Mouse (Mus musculus) bone marrow, adult 2 months (tissue): ENCODE measurements around the gene Tfeb. TPM values are rescaled to one million over a fixed set of nuclear protein-coding genes. Genes with fewer than 3 reads are reported as not detected.

Experiments used
- H3K27ac ChIP-seq: fragments of 200-500 bp; 2 replicates; pipeline ENCODE4 v1.5.1; 2012; ENCODE audit warnings: low read depth, mild to moderate bottlenecking, control low read depth, inconsistent platforms, low read length; ENCODE audit not compliant: control insufficient read depth, poor library complexity, insufficient read depth
- H3K4me1 ChIP-seq: fragments of 200-500 bp; 2 replicates; pipeline ENCODE4 v1.6.1; 2011; ENCODE audit warnings: low read length; ENCODE audit not compliant: control insufficient read depth, insufficient read depth
- H3K4me3 ChIP-seq: fragments of 200-500 bp; replicated peaks from 2 replicates; pipeline ENCODE3; 2011; ENCODE audit warnings: mild to moderate bottlenecking, low read depth, low read length, control low read depth; ENCODE audit not compliant: control insufficient read depth
- CTCF ChIP-seq: fragments of 200-500 bp; IDR thresholded peaks from 2 replicates; pipeline ENCODE4 v1.5.1; 2011; ENCODE audit warnings: low read length, control low read depth; ENCODE audit not compliant: control insufficient read depth, insufficient read depth
- POLR2A ChIP-seq: fragments of 200-500 bp; IDR thresholded peaks from 2 replicates; pipeline ENCODE4 v1.6.1; 2011; ENCODE audit warnings: low read depth, mild to moderate bottlenecking, control low read depth, low read length, borderline replicate concordance; ENCODE audit not compliant: control insufficient read depth
- WGBS: fragments of 180-500 bp; shearing (Covaris S2); methylation state at CpG from one replicate; pipeline ENCODE4 v1.1.7; 2018; 5-methylcytosine and 5-hydroxymethylcytosine counted together
- polyA plus RNA-seq: library from polyadenylated mRNA; stranded (reverse); fragments of >200 nt; gene quantifications from 2 replicates; pipeline ENCODE4 v1.2.4, GENCODE M21; 2011; ENCODE audit warnings: low replicate concordance; ENCODE audit not compliant: missing spikeins, insufficient read depth, insufficient read length

Tfeb gene
- polyA plus RNA-seq, 1 experiment, result 43.7 TPM

DNA sequence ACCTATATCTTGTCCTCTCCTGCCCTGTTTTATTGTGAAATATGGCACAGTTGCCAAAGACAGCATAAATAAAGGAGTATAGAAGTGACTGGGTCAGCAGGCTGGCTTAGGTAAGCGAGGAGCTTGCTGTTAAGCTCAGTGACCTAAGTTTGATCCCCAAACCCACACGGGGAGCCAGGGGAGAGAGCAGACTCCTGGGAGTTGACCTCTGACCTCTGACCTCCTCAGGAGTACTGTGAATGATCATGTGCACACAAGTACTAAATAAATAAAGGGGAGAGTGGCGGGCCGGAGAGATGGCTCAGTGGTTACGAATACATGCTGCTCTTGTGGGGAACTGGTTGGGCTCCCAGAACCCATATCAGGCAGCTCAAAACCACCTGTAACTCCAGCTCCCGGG lies 13.3 kb downstream of the Tfeb start:
- H3K27ac ChIP-seq, result no peak overlapping the region
- H3K4me1 ChIP-seq, result peaks cover 4% of the 10 kb centered on the region
- H3K4me3 ChIP-seq, result no peak overlapping the region
- no peak for TF ChIP-seq POLR2A
- TF ChIP-seq CTCF, result no peak
- 76% methylated on average over 6 of the region's 6 CpGs for WGBS

- TF ChIP-seq POLR2A, result no peak
- TF ChIP-seq CTCF, result no peak
- no peak overlapping the region for H3K4me3 ChIP-seq
- WGBS, result 80% methylated on average over 5 of the region's 5 CpGs
- peaks cover 7% of the 10 kb centered on the region for H3K4me1 ChIP-seq
- H3K27ac ChIP-seq, result no peak overlapping the region
Measured at GRCm38 (mm10) chr17:47751811-47752210, 15.0 kb downstream of the Tfeb start.

DNA sequence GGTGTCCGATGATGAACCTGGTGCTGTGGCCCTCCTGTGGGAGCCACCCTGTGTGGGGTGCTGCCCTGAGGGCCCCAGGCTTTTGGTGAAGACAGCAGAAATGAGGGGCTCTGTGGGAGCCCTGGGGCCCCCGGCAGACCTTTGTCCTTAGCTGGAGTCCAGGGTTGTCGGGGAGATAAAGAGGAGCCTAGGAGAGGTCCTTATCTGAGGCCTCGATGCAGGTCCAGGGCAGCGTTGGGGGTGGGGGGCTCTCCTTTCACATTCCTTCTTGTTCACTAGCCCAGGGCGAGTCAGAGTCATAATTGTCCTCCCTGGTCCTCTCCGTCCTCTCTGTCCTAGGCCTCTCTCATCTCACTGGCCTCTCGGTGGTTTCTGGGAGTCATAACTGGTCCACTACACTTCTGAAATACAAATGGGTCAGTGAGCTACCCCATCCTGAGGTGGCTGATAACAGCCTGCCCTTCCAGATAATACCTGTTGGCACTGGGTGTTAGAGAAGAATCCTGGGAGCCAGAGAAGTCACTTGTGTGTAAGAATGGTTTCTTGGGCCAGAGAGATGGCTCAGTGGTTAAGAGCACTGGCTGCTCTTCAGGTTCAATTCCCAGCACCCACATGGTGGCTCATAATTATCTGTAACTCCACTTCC lies 16.4 kb downstream of the Tfeb start:
- TF ChIP-seq CTCF (no peak), POLR2A (no peak)
- H3K4me3 ChIP-seq, result no peak overlapping the region
- 74% methylated on average over 8 of the region's 8 CpGs for WGBS
- peaks cover 8% of the 10 kb centered on the region for H3K4me1 ChIP-seq
- H3K27ac ChIP-seq, result peak overlapping the region; percentile 37

DNA sequence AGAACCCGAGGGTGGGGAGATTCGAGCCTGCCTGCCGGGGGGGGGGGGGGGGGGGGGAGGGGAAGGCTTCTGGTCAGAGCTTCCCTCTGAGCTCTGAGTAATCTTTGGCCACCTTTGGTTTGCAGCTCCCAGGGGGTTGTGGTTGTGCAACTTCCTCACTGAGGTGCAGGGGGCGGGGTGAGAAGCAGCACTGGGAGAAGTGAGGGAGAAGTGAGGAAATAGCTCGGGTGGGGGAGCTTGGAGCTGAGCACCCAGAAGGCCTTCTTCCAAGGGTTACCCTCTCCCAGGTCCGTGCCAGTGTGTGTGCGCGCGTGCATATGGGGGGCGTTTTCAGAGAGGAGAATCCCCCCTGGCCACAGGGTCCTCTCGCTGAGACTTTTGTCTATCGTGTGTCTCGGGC lies 17.4 kb downstream of the Tfeb start:
- peaks cover 8% of the 10 kb centered on the region for H3K4me1 ChIP-seq
- TF ChIP-seq POLR2A, result peak; percentile 52; the same call in 1 of the 2 replicates
- TF ChIP-seq CTCF, result no peak
- whole genome bisulfite sequencing, result 10% methylated on average over 13 of the region's 13 CpGs
- peak overlapping the region; percentile 56 for H3K4me3 ChIP-seq
- H3K27ac ChIP-seq, result peak overlapping the region; percentile 87

DNA sequence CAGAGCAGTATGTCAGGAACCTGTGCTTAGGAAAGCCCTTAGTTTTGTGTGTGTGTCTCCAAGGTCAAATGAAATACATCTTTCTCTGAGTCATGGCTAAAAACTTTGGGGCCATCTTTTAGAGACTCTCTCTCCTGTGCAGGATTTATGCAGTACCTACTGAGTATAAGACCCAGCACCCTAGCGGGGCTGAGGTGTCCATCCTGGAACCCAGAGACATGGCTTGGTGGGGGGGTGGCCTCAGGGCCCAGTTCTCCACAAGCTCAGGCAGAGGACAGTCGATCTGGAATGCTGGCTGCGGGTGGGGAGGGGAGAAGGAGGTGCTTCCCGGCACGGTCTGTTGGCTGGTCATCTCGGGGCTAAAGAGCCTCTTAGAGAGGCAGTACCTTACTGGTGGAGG lies 19.5 kb downstream of the Tfeb start:
- peak overlapping the region; percentile 57 for H3K27ac ChIP-seq
- WGBS, result 74% methylated on average over 6 of the region's 6 CpGs

DNA sequence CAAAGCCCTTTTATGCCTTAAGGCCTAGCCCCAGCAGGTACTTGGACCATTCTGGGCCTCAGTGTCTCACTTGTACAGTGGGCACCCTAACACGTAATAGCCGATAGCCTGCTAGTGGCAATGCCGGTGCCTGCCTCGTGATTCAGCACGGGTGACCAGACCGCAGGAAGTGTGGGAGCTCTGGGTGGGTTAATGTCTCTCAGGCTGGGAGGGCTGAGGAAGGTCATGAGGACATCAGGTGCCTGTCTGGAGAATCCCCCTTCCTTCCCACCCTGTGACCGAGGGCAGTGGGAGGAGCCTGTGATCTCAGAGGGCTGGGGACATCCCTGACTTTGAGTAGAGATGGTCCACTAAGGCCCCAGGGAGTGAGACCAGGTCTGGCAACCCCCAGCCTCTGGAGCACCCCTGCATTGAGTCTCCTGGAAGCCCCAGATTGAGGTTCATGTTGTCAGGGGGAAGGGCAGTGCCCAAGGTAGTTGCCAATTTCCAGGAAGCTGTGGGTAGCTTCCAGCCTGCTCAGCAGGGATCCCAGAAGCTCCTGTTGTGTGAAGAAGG lies 20.3 kb downstream of the Tfeb start:
- H3K4me3 ChIP-seq, result no peak overlapping the region
- peaks cover 11% of the 10 kb centered on the region for H3K4me1 ChIP-seq
- peak overlapping the region; percentile 57 for H3K27ac ChIP-seq
- 48% methylated on average over 7 of the region's 7 CpGs for WGBS
- TF ChIP-seq POLR2A (no peak), CTCF (no peak)

More for the DNA sequence above, 19.5 kb downstream of the Tfeb start:
- H3K4me3 ChIP-seq, result no peak overlapping the region
- peaks cover 11% of the 10 kb centered on the region for H3K4me1 ChIP-seq
- TF ChIP-seq POLR2A, result no peak
- no peak for TF ChIP-seq CTCF

GRCm38 (mm10) chr17:47759702-47760410 lies 23.0 kb downstream of the Tfeb start:
- H3K4me3 ChIP-seq, result no peak overlapping the region
- peak overlapping the region; percentile 13 for H3K27ac ChIP-seq
- WGBS, result 30% methylated on average over 15 of the region's 15 CpGs
- TF ChIP-seq CTCF, result peak; percentile 21; the same call in 1 of the 2 replicates
- peak; percentile 19; the same call in 1 of the 2 replicates for TF ChIP-seq POLR2A
- H3K4me1 ChIP-seq, result peaks cover 9% of the 10 kb centered on the region

GRCm38 (mm10) chr17:47762028-47762427 lies 25.2 kb downstream of the Tfeb start:
- Histone ChIP-seq H3K4me1 (peaks cover 10% of the 10 kb centered on the region), H3K27ac (no peak overlapping the region), H3K4me3 (no peak overlapping the region)
- TF ChIP-seq POLR2A, result no peak
- no peak for TF ChIP-seq CTCF
- 85% methylated on average over 7 of the region's 7 CpGs for WGBS
